Mouse (Mus musculus) lung, adult 2 months (tissue): ENCODE measurements around the gene Stat1. TPM values are rescaled to one million over a fixed set of nuclear protein-coding genes. Genes with fewer than 3 reads are reported as not detected.

Experiments
- DNase-seq: peaks from one replicate; pipeline ENCODE4 v3.0.0; 2022
- H3K4me1 ChIP-seq: fragments of 200-500 bp; 2 replicates; pipeline ENCODE4 v1.6.1; 2011; ENCODE audit warnings: low read length; ENCODE audit not compliant: control insufficient read depth, insufficient read depth
- H3K4me3 ChIP-seq: fragments of 200-500 bp; replicated peaks from 2 replicates; pipeline ENCODE3; 2011; ENCODE audit warnings: low read depth, mild to moderate bottlenecking, control low read depth, low read length; ENCODE audit errors: extremely low read depth
- CTCF ChIP-seq: fragments of 200-500 bp; IDR thresholded peaks from 2 replicates; pipeline ENCODE4 v1.5.1; 2011; ENCODE audit warnings: mild to moderate bottlenecking, low read length, control low read depth; ENCODE audit not compliant: insufficient read depth
- POLR2A ChIP-seq: fragments of 200-500 bp; IDR thresholded peaks from 2 replicates; pipeline ENCODE4 v1.6.1; 2011; ENCODE audit warnings: low read depth, mild to moderate bottlenecking, control low read depth, low read length, borderline replicate concordance; ENCODE audit errors: extremely low read depth
- WGBS: fragments of 180-500 bp; shearing (Covaris S2); methylation state at CpG from one replicate; pipeline ENCODE4 v1.1.7; 2018; 5-methylcytosine and 5-hydroxymethylcytosine counted together
- polyA plus RNA-seq: library from polyadenylated mRNA; depleted of rRNA; stranded (reverse); fragments of >200 nt; gene quantifications from 2 replicates; pipeline ENCODE4 v1.2.3, GENCODE M21; 2012; rRNA removed

Stat1 gene
- polyA plus RNA-seq, 1 experiment, result 62.6 TPM

DNA sequence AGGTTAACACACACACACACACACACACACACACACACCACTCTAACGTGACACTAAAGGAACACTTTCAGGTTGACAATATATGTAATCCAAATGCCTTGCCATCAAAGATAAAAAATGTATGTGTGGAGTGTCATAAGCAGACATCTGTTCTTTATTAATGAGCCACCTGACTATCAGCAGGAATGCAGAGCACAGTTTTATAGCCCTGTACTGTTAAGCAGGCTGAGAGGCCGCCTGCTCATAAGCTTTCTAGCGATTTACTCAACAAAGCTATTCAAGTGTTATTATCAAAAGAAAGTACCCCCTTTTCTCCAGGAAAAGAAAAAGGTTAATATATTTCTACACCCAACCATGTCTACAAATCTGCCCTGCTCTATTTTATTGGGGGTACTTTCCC is 56.7 kb downstream of the Stat1 start:
- Histone ChIP-seq H3K4me1 (peaks cover 3% of the 10 kb centered on the region; the same call in 1 of the 2 replicates), H3K4me3 (no peak overlapping the region)
- TF ChIP-seq CTCF (no peak), POLR2A (no peak)
- WGBS, result 80% methylated on average over 3 of the region's 3 CpGs
- no peak for DNase-seq

DNA sequence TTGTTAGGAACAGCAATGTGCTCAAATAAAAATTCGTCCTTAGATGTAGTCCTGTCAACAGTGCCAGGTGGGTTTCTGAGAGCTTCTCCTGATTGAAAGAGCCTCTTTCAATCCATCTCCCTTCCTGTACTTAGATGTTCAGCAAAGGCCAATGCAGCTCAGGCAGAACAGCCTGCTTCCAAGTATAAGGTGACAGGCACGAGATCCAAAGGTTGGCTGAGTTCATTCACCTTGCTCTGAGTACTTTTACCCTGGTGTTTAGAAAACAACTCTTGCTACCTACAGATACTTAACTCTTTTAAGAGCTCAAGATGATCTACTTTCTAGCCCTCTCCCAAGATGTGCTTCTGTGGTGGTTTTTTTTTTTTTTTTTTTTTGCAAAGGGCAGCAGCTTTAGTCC is 57.8 kb downstream of the Stat1 start:
- no peak for DNase-seq
- H3K4me3 ChIP-seq, result no peak overlapping the region
- H3K4me1 ChIP-seq, result no peaks in the 10 kb centered on the region
- 72% methylated on average over 2 of the region's 2 CpGs for WGBS
- TF ChIP-seq CTCF (no peak), POLR2A (no peak)

DNA sequence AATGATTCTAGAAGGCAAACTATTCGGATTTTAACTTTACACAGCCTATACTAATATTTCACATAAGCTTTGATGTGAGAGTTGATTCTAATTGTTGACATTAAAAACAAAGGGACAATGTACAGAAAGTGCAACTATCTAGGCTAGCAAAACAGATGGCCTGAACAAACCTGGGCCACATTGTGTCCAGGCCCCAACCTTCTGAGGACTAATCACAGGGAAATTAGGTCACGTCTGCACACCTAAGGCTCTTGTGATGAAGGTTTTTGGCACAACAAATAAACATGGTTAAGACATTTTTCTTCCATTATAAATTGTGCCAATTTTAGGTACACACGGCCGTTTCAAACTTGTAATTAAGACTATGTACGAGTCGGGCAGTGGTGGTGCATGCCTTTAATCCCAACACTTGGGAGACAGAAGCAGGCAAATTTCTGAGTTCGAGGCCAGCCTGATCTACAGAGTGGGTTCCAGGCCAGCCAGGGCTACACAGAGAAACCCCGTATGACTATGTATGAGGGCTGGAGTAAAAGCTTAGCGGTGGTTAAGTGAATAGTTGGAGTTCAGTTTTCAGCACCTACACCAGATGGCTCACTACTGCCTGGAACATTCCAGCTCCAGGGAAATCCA is 60.8 kb downstream of the Stat1 start:
- 94% methylated on average over 9 of the region's 9 CpGs for WGBS
- Histone ChIP-seq H3K4me1 (no peaks in the 10 kb centered on the region), H3K4me3 (no peak overlapping the region)
- TF ChIP-seq CTCF (no peak), POLR2A (no peak)
- DNase-seq, result no peak

DNA sequence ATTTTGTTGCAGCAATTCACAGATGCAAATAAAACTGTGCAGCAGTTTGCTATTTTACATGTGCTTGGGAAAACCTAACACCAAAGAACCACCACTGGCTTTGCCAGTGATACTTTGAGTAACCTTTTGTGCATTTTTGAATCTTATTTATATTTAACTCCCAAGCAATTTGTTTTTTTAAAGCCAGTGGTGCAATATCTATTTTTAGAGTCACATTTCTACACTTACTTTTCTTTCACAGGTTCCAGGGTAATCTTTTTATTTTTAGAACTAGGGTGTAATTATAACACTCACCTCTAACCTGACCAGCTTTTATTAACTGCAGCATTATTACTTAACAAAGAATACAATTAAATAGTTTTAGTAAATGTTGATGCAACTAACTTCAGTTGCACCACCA is 62.8 kb downstream of the Stat1 start:
- H3K4me1 ChIP-seq, result no peaks in the 10 kb centered on the region
- no peak for TF ChIP-seq POLR2A
- no peak for TF ChIP-seq CTCF
- no peak for DNase-seq
- no peak overlapping the region for H3K4me3 ChIP-seq

DNA sequence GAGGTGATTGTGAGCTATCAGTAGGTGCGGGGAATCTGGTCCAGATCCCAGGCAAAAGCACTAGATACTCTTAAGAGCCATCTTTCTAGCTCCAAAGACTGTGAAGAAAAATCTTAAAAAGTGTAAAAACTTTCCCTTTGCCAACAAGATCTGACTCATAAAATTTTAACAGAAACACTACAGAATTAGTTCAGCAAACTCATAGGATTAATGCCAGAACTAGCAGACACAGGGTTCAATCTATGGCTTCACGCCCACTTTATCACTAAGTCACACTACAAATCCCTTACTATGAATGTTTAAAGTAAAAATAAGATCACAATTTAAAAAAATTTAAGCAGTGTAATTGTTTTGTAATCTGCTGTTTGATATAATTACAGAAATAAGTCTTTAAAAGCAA is 63.8 kb downstream of the Stat1 start:
- DNase-seq, result no peak
- no peak overlapping the region for H3K4me3 ChIP-seq
- no peaks in the 10 kb centered on the region for H3K4me1 ChIP-seq
- WGBS, result 89% methylated on average over 2 of the region's 2 CpGs
- TF ChIP-seq POLR2A, result no peak
- no peak for TF ChIP-seq CTCF

Other genes starting within 250 kb of the Stat1 start
- 32.9 and 54.1 TPM in 2 replicates for gene Myo1b, start 203.4 kb upstream of the Stat1 start, polyA plus RNA-seq
- 0.95 and 1.1 TPM in 2 replicates for gene Stat4, start 132.3 kb upstream of the Stat1 start, polyA plus RNA-seq
- gene Gls, start 113.8 kb downstream of the Stat1 start, polyA plus RNA-seq, result 11.1 and 20.0 TPM in 2 replicates